Mouse (Mus musculus) ZHBTc4 (cell line): Measurements from ENCODE around the gene Nos1ap.

Experiments used
- DNase-seq: peaks from one replicate; pipeline ENCODE4 v3.0.0-alpha.2; 2011; ENCODE audit warnings: low read depth, low spot score

The Nos1ap gene

GRCm38 (mm10) chr1:170588879-170589218 lies 812 bp downstream of the Nos1ap start:
- DNase-seq: peak; percentile 39

GRCm38 (mm10) chr1:170588353-170588752 lies 1.3 kb downstream of the Nos1ap start:
- DNase-seq: no peak

DNA sequence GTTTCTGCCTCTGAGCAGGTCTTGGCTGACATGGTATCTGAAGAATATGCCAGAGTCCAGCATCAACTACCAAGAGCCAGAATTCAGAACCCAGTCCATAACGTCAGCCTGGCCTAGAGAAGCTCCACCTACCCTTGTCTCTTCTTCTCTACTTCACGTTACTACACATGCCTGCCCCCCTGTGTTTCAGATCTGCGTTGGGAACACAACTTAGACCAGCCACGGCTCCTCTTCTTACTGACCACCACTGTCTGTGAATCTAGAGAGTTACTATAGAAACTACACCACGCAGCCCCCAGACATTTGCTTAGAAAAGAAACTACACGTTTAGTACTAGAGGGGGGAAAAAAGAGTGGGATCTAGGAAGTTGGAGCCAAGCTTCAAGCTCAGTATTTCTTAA lies 2.9 kb downstream of the Nos1ap start:
- no peak for DNase-seq

DNA sequence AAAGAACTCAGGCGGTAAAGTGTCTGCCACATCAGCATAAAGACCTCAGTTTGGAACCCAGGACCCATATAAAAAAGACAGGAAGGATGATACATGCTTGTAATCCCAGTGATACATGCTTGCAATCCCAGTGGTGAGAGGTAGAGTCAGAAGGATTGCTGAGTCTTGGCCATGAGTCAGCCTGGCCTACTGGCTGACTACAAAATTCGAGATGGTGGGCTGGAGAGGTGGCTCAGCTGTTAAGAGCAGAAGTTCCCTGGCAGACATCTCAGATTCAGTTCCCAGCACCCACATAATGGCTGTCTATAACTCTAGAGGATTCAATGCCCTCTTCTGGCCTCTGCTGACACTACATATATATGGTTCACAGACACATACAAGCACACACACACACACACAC lies 5.7 kb downstream of the Nos1ap start:
- no peak for DNase-seq

DNA sequence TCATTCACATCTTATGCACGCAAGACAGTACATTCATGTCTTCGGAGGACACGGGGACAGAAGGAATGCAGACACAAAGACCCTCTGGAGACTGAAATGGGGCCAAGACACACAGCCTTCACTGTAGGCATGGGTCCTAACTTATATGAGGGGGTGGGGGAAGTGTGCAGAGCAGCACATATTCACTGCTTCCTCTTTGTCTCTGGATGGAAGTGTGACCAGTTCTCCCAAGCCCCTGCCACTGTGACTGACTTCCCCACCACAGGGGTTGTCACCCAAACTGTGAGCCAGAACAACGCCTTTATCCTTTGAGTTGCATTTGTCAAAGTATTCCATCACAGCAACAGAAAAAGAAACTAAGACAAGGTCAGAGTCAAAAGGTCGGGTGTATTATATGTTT lies 7.3 kb downstream of the Nos1ap start:
- DNase-seq: no peak

DNA sequence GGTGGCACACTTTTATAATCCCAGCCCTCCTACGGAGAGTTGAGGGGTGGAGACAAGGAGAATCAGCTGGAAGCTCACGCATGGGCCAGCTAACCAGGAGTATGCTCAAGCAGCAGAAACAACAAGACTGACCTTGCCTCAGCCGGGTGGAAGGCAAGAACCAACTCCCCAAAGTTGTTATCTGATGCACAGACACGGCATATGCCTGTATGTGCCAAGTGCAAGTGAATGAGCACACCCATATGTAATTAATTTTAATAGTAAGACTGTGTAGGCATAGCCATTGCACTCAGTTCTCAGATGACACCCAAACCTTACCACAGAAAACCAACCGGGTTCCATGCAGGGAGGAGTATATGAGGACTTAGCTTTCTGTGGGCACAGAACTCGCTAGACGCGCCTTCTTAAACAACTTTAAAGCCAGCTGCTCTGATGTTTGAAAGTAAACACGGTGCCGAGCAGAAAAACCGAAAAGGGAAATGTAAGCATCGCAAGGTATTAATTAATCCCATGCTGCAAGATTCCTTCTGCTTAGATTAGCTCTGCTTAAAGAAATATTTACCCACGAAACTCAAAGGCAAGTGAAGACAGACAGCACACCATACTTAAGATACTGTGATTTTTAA lies 9.1 kb downstream of the Nos1ap start:
- DNase-seq: no peak

- no peak for DNase-seq
These were observed 10.2 kb downstream of the Nos1ap start for GRCm38 (mm10) chr1:170579476-170579875.

GRCm38 (mm10) chr1:170579063-170579462 lies 10.6 kb downstream of the Nos1ap start:
- DNase-seq: no peak

DNA sequence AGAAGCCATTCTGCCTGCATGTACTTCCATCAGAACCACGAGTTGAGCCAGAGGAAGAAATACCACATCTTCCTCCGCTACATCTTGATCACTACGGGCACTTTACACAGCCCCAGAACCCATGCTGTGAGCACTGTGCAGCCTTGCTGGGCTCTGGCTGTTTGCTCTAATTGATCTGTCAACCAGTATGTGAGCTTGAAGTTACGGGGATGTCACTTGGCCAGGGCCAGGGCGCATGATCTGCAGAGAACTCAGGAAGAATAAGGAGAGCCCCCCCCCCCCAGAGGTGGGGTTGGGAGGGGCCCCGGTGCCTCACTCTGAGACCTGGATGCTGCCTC lies 13.0 kb downstream of the Nos1ap start:
- DNase-seq: no peak

DNA sequence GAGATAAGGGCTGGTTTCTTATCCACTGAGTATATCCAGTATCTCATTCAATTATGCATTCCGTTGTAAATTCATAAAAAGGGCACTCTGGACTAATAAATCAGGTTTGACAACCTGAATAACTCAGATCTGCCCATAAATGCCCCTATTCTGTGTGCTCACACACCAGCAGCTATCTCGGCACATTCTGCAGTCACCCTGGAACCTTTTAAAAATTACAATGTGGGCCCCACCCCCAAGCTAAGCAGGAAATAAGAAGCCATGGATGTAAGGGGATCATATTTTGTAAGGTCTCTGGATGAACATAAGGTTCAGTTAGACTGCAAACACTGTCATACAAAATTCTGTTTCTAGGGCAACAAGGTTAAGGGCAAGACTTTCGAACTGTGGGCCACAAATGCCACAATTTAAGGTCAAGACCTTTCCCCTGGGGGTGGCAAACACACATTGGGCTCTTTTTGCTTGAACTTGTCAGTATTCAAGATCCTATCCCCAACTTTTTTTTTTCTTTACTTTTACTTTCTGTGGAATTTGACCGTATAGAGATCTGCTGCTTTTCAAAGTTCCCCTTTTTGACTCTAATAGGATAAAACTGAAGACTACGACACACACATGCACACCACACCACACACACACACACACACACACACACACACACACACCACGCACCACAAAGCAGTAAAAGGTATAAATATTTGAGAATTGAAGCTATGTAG lies 13.5 kb downstream of the Nos1ap start:
- DNase-seq: no peak

DNA sequence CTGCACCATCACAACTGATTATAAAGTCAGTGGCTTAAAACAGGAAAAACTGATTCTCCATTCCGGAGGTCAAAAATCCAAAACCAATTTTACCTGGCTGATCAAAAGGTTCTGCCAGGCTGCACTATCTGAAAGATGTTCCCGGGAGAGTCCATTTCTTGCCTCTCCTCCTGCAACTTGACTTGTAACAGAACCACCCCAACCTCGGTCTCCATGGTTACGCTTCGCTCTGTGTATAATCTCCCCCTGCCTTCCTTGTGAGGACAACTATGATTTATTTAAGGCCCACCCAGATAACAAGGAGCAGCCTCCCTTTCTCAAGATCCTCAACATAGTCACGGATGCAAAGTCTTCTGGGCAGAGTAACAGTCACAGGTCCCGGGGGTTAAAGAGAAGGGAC lies 16.5 kb downstream of the Nos1ap start:
- DNase-seq: no peak

DNA sequence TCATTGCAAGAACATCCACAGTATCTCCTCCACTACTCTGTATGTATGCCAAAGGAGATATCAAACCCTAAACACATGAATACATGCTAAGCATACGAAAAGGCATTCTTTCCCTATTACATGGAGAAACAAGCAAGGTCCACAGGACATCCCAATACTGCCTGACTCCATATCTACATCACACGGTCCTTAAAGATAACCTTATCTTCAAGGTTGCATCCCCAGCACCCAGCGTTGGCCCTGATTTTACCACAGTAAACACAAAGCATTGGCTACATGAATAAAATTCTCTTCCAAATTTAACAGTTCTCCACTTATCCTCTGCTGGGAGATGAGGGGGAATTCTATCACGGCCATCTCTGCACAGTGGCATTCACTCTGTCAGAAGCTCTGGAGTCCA lies 22.7 kb downstream of the Nos1ap start:
- DNase-seq: no peak

- DNase-seq: no peak
These were observed 23.1 kb downstream of the Nos1ap start for GRCm38 (mm10) chr1:170566538-170566937.

- no peak for DNase-seq
These were observed 24.7 kb downstream of the Nos1ap start for GRCm38 (mm10) chr1:170564926-170565325.

- DNase-seq: peak; percentile 76
These were observed 27.2 kb downstream of the Nos1ap start for GRCm38 (mm10) chr1:170562431-170562830.

DNA sequence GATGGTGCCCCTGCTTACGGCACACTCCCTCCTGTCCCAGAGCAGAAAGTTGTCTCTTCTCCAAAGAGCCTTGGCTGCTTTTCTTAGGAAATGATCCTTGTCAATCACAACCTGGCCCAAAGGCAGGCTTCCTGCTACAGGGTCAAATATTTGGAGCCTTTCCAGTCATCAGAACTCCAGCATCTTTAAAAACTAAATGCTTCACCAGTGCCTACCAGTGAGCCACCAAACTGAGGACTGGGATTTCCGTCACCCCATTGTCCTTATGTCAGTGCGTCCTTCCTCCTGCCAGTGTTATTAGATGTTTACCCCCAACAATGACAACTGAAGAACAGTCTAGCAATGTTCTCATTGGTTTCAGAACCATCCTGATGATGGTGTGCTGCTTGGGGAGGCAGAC lies 28.9 kb downstream of the Nos1ap start:
- no peak for DNase-seq

GRCm38 (mm10) chr1:170557962-170558361 lies 31.7 kb downstream of the Nos1ap start:
- DNase-seq: no peak

- no peak for DNase-seq
These were observed 33.0 kb downstream of the Nos1ap start for GRCm38 (mm10) chr1:170556696-170557095.

- DNase-seq: no peak
These were observed 34.7 kb downstream of the Nos1ap start for GRCm38 (mm10) chr1:170554939-170555293.

DNA sequence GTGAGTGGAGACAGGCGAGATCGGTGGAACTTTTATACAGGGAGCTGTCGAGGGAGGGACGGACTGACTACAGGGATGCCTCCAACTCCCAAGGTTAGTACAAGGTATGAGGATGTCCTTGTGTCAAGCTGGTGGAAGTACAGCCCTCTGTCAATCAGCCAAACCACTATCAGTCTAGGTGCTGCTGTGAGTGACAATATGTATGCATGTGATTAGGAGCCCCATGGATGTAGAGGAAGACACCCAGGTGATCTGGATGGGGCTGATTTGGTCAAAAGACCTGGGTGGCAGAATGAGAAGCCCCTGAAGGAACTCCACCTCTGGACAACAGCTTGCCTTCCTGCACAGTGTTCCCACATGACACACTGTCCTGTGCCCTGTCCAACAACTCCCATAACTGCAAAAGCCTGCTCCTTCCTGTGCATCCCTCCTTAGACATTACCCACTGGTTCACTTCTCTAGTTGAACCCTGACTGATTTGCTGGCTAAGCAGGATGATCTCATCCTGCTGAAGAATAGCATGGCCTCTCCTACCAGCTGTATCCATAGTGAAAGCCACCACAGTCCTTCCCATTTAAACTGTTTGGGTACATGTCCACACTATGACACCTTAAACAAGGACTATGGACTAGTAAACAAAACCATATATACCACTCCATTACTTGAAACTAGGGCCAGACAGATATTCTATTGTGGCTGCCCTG lies 35.3 kb downstream of the Nos1ap start:
- DNase-seq: no peak

GRCm38 (mm10) chr1:170550649-170551440 lies 38.8 kb downstream of the Nos1ap start:
- no peak for DNase-seq

GRCm38 (mm10) chr1:170549059-170549458 lies 40.6 kb downstream of the Nos1ap start:
- DNase-seq: no peak
